Mouse (Mus musculus) erythroblast, embryonic 14.5 days (primary cell): ENCODE data around the gene Ercc1. TPM values are rescaled to one million over a fixed set of nuclear protein-coding genes. Genes with fewer than 3 reads are reported as not detected.

Source experiments
- H3K27me3 ChIP-seq: 2 replicates; pipeline ENCODE4 v1.6.1; 2012; ENCODE audit warnings: inconsistent platforms; ENCODE audit not compliant: control insufficient read depth
- H3K36me3 ChIP-seq: 2 replicates; pipeline ENCODE4 v1.6.1; 2012; ENCODE audit warnings: mild to moderate bottlenecking, inconsistent platforms; ENCODE audit not compliant: control insufficient read depth
- H3K4me1 ChIP-seq: 2 replicates; pipeline ENCODE4 v1.6.1; 2012; ENCODE audit warnings: inconsistent platforms; ENCODE audit not compliant: control insufficient read depth
- H3K4me3 ChIP-seq: replicated peaks from 2 replicates; pipeline ENCODE3; 2012; ENCODE audit warnings: moderate library complexity, mild to moderate bottlenecking, inconsistent platforms
- H3K9me3 ChIP-seq: 2 replicates; pipeline ENCODE4 v1.6.1; 2012; ENCODE audit warnings: low read length, inconsistent platforms, mixed read lengths; ENCODE audit not compliant: control insufficient read depth
- GATA1 ChIP-seq: IDR thresholded peaks from 2 replicates; pipeline ENCODE4 v1.6.1; 2012; ENCODE audit warnings: low read length, inconsistent platforms, mixed read lengths
- TAL1 ChIP-seq: IDR thresholded peaks from 3 replicates; pipeline ENCODE4 v1.6.1; 2012; ENCODE audit warnings: low read length, inconsistent platforms, mixed read lengths
- polyA plus RNA-seq: library from polyadenylated mRNA; stranded (reverse); fragments of >175 nt; gene quantifications from 2 replicates; pipeline ENCODE4 v1.2.3, GENCODE M21; 2012

The Ercc1 gene
- polyA plus RNA-seq, 1 experiment, result 3.6 TPM

DNA sequence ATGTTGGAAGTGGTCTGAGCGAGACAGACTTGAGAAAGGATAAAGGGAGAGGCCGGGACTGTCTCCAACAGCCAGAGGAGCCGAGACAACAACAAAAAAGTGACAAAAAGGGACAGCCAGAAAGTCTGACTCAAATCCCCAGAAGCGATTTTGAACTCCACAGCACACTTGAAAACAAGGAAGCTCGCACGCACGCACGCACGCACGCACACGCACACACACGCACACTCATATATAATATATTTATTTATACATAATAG, 41.6 kb upstream of the Ercc1 start:
- Histone ChIP-seq H3K36me3 (no peaks in the 10 kb centered on the region), H3K4me1 (peaks cover 27% of the 10 kb centered on the region), H3K4me3 (no peak overlapping the region), H3K27me3 (peaks cover 73% of the 10 kb centered on the region), H3K9me3 (peaks cover 3% of the 10 kb centered on the region; the same call in 1 of the 2 replicates)
- TF ChIP-seq GATA1 (no peak), TAL1 (no peak)

DNA sequence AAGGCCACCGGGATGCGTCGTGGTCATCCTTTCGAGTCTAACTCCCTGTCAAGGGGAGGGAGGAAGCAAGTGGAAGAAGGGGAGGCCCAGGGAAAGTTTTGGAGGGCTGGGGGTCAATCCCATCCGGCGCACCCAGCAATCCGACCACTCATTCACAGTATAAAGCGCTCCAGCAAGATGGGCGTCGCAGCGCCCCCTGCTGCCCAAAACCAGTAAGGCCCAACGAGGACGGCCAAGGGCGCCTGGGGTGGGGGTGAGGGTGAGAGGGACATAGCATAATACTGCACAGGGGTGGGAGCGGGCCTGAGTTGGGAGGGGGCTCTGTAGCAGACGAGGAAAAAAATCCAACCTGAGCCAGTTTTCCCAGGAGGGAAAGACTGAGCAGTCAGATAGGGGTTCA, 40.8 kb upstream of the Ercc1 start:
- H3K36me3 ChIP-seq, result no peaks in the 10 kb centered on the region
- H3K4me3 ChIP-seq, result no peak overlapping the region
- peaks cover 3% of the 10 kb centered on the region; the same call in 1 of the 2 replicates for H3K9me3 ChIP-seq
- H3K4me1 ChIP-seq, result peaks cover 35% of the 10 kb centered on the region
- TF ChIP-seq GATA1, result no peak
- TF ChIP-seq TAL1, result no peak
- peaks cover 79% of the 10 kb centered on the region for H3K27me3 ChIP-seq

DNA sequence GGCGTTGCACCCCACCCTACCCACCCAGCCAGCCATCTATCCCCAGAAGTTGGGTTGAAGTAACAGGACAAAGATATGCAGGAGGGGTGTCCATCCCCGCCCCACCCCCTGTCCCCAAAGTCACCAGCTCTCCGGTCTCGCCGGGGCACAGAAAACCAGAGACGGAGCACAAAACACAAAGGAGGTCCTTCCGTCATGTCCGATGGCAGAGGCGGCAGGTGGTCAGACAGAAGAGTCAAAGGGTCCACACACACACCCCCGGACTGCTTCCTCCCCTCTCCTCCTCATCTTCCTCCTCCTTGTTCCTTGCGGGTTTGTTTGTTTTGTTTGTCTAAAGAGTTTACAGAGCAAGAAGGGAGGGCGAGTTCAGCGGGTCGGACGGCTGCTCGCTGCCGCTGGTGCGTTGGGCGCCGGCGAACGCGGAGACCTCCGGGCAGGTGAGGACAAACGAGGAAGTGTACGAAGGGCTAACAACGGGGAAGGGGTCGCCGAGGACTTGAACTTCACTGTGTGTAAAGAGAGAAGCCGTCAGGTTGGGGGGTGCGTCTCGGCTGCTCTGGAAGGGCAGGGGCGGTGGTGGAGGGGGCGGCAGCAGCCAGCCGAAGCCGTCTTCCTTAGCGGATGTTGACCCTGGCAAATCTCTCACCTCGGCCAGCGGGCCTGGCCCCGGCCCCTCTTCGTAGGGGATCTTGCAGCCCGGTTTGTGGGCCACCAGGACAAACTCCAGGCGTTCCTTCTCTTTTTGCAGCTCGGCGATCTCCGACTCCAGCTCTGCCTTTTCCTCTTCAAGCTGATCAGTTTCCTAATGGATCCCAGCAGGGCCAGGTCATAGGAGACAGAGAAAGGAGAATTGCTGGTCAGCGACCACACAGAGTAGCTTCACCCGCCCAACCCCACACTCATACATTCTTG, 39.8 kb upstream of the Ercc1 start:
- Histone ChIP-seq H3K9me3 (peaks cover 3% of the 10 kb centered on the region; the same call in 1 of the 2 replicates), H3K4me1 (peaks cover 44% of the 10 kb centered on the region), H3K4me3 (no peak overlapping the region), H3K27me3 (peaks cover 85% of the 10 kb centered on the region), H3K36me3 (no peaks in the 10 kb centered on the region)
- TF ChIP-seq GATA1, result no peak
- TF ChIP-seq TAL1, result no peak

DNA sequence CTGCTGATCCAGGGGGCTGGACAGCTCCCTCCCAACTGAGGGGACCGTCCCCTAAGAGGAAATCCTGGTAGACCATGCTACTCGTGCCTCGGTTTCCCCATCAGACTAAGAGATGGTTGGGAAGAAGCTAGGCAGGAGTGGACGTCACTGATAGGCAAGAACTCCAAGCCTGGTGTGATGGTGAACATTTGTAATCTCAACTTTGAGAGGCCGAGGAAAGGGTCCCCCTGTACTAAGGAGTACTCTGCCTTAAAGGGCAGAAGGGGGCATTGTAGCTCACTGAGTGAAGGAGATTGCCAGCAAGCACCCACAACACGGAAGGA, 39.2 kb upstream of the Ercc1 start:
- Histone ChIP-seq H3K4me1 (peaks cover 47% of the 10 kb centered on the region), H3K36me3 (no peaks in the 10 kb centered on the region), H3K9me3 (peaks cover 3% of the 10 kb centered on the region; the same call in 1 of the 2 replicates), H3K4me3 (no peak overlapping the region), H3K27me3 (peaks cover 84% of the 10 kb centered on the region)
- TF ChIP-seq GATA1 (no peak), TAL1 (no peak)

DNA sequence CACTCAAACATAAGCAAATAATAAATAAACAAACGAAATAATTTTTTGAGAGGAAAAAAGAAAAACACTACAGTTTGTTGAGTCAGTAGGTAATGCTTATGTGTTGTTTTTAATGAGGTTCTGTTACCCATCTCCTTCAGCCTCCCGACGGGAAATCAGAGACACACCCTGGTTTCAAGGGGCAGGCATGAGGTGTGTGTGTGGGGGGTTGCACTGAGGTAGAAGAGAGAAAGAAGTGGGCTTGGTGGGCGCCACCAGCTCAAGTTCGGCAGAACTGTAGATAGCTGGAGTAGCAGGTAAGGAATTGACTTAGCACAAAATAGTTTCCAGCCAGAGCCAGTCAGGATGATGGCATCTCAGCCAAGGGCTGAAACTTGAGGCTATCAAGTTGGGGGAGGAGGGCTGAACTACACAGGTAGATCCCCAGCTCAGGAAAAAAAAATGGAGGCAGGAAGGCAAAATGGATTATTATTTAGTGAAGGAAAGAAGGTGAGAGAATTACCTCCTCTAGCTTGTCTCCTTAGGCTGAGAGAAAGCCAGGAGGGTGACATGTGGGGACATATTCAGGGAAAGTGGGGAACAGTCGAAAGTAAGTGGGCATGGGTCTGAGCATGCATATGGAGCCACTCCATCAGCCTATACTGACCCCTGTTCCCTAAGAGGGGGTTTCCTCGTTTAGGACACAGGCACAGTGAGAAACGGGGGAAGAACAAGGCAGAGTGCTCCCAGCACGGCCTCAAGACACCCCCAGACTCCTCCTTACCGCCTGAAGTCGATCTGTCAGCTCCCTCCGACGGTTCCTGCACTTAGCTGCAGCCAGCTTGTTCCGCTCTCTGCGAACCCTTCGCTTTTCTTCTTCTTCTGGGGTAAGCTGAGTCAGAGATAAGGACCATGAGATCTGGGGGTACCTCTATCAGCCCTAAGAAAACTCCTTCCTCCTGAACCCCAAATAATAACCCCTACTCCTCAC, 38.5 kb upstream of the Ercc1 start:
- Histone ChIP-seq H3K4me1 (peaks cover 48% of the 10 kb centered on the region), H3K4me3 (no peak overlapping the region), H3K27me3 (peaks cover 83% of the 10 kb centered on the region), H3K36me3 (no peaks in the 10 kb centered on the region), H3K9me3 (peaks cover 3% of the 10 kb centered on the region; the same call in 1 of the 2 replicates)
- no peak for TF ChIP-seq TAL1
- no peak for TF ChIP-seq GATA1

DNA sequence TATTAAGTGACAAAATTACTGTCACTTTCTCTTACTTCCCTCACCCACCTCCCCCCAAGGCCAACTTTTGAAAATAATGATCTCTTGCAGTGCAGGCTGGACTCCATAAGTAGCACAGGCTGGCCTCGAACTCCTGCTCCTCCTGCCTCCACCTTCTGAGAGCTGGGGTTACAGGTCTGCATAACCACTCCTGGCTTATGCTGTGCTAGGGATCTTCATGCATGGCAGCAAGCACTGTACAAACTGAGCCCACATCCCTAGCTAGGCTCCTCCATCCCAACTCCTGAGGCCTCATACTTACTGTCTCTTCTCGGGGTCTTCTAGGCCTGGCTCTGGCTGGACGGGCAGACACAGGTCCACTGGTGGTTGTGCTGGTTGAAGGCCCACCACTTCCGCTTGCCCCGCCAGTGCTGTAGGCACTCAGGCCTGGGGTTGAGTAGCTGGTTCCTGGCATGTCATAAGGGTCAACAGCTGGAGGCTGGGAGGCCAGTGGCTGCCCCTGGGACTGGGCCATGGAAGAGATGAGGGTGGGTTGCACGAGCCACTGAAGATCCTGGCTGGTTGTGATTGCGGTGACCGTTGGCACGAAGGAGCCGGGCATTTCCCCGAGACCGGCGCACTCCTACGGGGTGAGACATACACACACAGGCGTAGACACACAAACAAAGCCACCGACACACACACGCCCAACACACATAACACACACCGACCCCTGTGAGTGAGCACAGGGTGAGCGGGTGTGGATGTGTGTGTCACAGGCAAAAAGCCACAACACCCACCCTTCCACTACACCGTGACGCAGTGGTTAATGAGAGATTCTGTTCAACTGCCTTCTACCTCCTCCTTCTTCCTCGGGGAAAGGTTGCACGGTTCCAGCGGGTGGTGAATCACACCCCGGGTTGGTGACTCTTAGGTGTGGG, 37.5 kb upstream of the Ercc1 start:
- H3K4me3 ChIP-seq, result no peak overlapping the region

DNA sequence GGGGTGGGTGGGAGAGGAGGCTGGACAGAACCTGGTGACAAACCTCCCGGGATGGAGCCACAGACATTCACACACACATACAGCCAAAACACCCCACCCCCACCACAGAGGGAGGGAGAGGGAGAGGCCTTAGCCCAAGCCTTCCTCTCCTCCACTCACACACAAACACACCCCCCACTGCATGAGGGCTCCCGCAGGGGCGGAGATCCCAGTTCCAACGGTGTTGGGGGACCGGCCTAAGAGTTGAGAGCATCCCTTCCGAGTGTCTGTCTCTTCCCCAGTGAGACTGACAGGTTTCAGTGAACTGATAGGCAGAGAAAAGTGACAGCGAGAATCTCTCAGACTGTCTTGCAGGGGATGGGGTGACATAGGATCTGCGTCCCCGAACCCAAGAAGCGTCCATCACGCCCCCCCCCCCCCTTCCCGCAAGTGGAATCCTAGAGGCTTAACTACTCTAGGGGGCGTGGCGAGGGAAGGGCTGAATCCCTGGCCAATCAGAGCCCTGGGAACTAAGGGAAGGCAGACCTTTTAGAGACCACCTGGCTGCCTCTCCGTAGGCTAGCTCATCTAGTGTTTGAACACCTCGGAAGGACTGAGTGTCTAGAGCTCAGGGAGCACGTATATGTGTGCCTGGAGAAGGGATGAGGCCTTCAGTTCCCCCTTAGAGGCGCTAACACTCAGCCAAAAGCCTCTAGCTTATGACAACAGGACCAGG, 36.7 kb upstream of the Ercc1 start:
- TF ChIP-seq GATA1 (no peak), TAL1 (no peak)
- Histone ChIP-seq H3K36me3 (no peaks in the 10 kb centered on the region), H3K9me3 (peaks cover 3% of the 10 kb centered on the region; the same call in 1 of the 2 replicates), H3K4me3 (peak overlapping the region; percentile 66), H3K4me1 (peaks cover 40% of the 10 kb centered on the region), H3K27me3 (peaks cover 79% of the 10 kb centered on the region)

More for the DNA sequence above, 37.5 kb upstream of the Ercc1 start:
- Histone ChIP-seq H3K27me3 (peaks cover 81% of the 10 kb centered on the region), H3K36me3 (no peaks in the 10 kb centered on the region), H3K4me1 (peaks cover 40% of the 10 kb centered on the region), H3K9me3 (peaks cover 3% of the 10 kb centered on the region; the same call in 1 of the 2 replicates)
- TF ChIP-seq TAL1 (no peak), GATA1 (no peak)
